Comparison of ENCODE assay signal across 9 mouse cellular contexts in the genomic region with DNA sequence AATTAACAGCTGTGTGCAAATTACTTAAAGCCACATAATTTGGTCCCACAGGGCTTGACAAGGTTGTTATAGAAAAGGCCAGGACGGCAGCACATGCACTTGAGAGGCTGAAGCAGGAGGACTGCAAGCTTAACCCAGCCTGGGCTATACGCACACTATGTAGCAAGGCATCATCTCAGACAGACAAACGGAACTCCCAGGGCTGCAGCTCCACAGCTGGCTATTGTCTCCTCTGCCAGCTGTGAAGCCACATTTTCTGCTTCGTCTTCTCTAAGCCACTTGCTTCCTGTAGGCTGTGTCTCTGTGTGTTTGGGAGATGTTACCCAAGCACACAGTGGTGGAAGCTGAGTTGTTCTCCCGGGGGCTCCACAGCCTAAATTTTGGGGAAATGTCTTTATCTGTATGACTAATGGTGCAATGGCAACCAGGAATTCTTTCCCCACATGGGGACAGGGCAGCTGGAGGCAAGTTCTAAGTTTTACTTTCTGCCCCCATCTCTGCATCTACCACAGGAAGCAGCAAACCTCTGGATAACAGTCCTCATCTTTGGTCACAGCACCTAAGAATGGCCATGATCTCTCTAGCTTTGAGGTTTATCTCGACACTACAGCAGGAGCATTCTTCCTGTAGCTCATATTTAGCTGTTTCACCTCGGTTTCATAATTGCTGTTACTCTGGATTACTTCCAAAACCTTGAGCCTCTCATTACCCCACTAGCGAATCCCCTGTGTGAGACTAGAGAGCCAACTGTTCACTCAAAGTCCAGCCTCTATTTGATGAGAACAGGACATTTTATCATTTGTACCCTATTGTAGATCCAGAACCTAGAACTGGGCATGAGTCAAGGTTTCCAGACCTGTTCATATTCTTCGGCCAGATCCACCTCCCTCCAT. TPM values are rescaled to one million over a fixed set of nuclear protein-coding genes. Genes with fewer than 3 reads are reported as not detected.
DNase-seq lines count a peak whose midpoint lies in the region; ATAC-seq and TF ChIP-seq lines count a peak whose summit lies in the region.
"Had no signal": no experiment of that assay in that cellular context is flagged by ENCODE, and none has a peak within 500 bp of the region (broad histone marks: within the 10 kb centered on the region; RNA-seq: fewer than 3 reads in every experiment).

No protein-coding gene starts in this region.

- no peaks in the 10 kb centered on the region for H3K36me3 ChIP-seq in lung, embryonic 14.5 days (ENCODE audit: insufficient read depth)
- H3K36me3 ChIP-seq: limb, embryonic 15.5 days had no signal

- H3K4me3 ChIP-seq in lung, embryonic 14.5 days (ENCODE audit: low read depth, low read length), result no peak overlapping the region
- H3K4me3 ChIP-seq in lung, adult 2 months (replicated peaks; ENCODE audit: extremely low read depth, low read depth, low read length), result no peak overlapping the region
- H3K4me3 ChIP-seq: limb, embryonic 15.5 days had no signal

- H3K9ac ChIP-seq in lung, embryonic 14.5 days, result no peak overlapping the region
- H3K9ac ChIP-seq: limb, embryonic 15.5 days had no signal

- no peak overlapping the region for H3K27ac ChIP-seq in lung, embryonic 14.5 days (ENCODE audit: low read depth)
- H3K27ac ChIP-seq: limb, embryonic 15.5 days had no signal

- H3K9me3 ChIP-seq in lung, embryonic 14.5 days (ENCODE audit: low read depth, low read length), result no peaks in the 10 kb centered on the region
- H3K9me3 ChIP-seq: limb, embryonic 15.5 days had no signal

- H3K27me3 ChIP-seq in lung, embryonic 14.5 days (ENCODE audit: insufficient read depth, low read length), result peaks cover 14% of the 10 kb centered on the region

- DNase-seq in lung, embryonic 14.5 days, result peak; percentile 21
- no peak for DNase-seq in lung, adult 2 months
- peak; percentile 49 for DNase-seq in thymus, postnatal 25 days
- no peak for DNase-seq in left cerebral cortex, postnatal 14 days (ENCODE audit: low spot score in 2 of 2)
- DNase-seq in ovary, adult 18-20 months (ENCODE audit: low spot score), result no peak

- H3K4me2 ChIP-seq in lung, embryonic 14.5 days, result no peak overlapping the region
- H3K4me2 ChIP-seq: limb, embryonic 15.5 days had no signal

- peaks cover 4% of the 10 kb centered on the region; the same call in 1 of the 2 replicates for H3K4me1 ChIP-seq in lung, embryonic 14.5 days (ENCODE audit: insufficient read depth)
- H3K4me1 ChIP-seq in lung, adult 2 months (ENCODE audit: control insufficient read depth, insufficient read depth, low read length), result peaks cover 39% of the 10 kb centered on the region

- intact Hi-C loops in left cerebral cortex, postnatal 14 days (cut with DNase I), result no loop called here

- no peak for ATAC-seq in lung, embryonic 14.5 days (ENCODE audit: insufficient read depth)
- ATAC-seq in erythroid progenitor cell, adult 5-6 weeks (replicated peaks; ENCODE audit: low FRiP score, poor library complexity, severe bottlenecking), result peak; percentile 30; the same call in 1 of the 2 replicates
- peak; percentile 80 for ATAC-seq in megakaryocyte progenitor cell, adult 5-6 weeks (replicated peaks; ENCODE audit: poor library complexity)
- ATAC-seq: forebrain, embryonic 16.5 days had no signal

- no peak for TF ChIP-seq POLR2A in lung, adult 2 months (IDR thresholded peaks at IDR 0.05; ENCODE audit: borderline replicate concordance, extremely low read depth, low read depth, low read length)

- WGBS in lung, embryonic 14.5 days, result 52% methylated on average over 9 of the region's 9 CpGs
- 44% methylated on average over 9 of the region's 9 CpGs for WGBS in lung, adult 2 months

- no peak for TF ChIP-seq CTCF in lung, embryonic 14.5 days (IDR thresholded peaks at IDR 0.05; ENCODE audit: low read depth)
- TF ChIP-seq CTCF in lung, adult 2 months (IDR thresholded peaks at IDR 0.05; ENCODE audit: insufficient read depth, low read length), result no peak

RNA-seq across cellular contexts. Expression of gene Adcy9, which starts 6.1 kb away (rescaled TPM):
- 1.3 and 1.4 TPM in 2 replicates for polyA plus RNA-seq in lung, embryonic 14.5 days (2014; fragmentation: Nextera tagmentation; extraction: Ambion mirVana)
- 19.8 and 20.8 TPM in 2 replicates for polyA plus RNA-seq in lung, adult 2 months (2012; rRNA removed)
- 1.8 TPM in 1 of 2 replicates, not detected in the other for total RNA-seq in erythroid progenitor cell, adult 5-6 weeks (2015; ENCODE audit: low replicate concordance)
- 1.4 and 3.3 TPM in 2 replicates for total RNA-seq in erythroid progenitor cell, adult 5-6 weeks (2017; ENCODE audit: low replicate concordance)
- 1.1 and 2.7 TPM in 2 replicates for total RNA-seq in megakaryocyte progenitor cell, adult 5-6 weeks (2015)
- total RNA-seq in megakaryocyte progenitor cell, adult 5-6 weeks (2017), result 3.7 and 4.7 TPM in 2 replicates
- 10 to 100 TPM; 50.1 to 57.1 TPM for total RNA-seq in left cerebral cortex, postnatal 14 days (2021)

Comparison
In these comparisons a context has a peak if more than half of its experiments do, and no peak if none do; other contexts are left out.
1. DNase-seq: peak in lung, embryonic 14.5 days (single experiment) and thymus, postnatal 25 days (single experiment); none in lung, adult 2 months (single experiment), left cerebral cortex, postnatal 14 days (0 of 2) and ovary, adult 18-20 months (single experiment).
2. RNA of gene Adcy9, which starts 6.1 kb away (total RNA-seq): 50.1 to 57.1 TPM in left cerebral cortex, postnatal 14 days; 1.1 to 4.7 TPM in megakaryocyte progenitor cell, adult 5-6 weeks and 1.4 to 3.3 TPM in erythroid progenitor cell, adult 5-6 weeks; every median in the first group is over 4 times any median in the second.